Mouse (Mus musculus): ENCODE measurements at regions not wholly inside any gene's neighbourhood (a gene's known extent, or its start where the extent isn't known, plus 50 kb on each side); places are given as distances from the start of the nearest gene placed in this dataset.
A peak's percentile ranks its signal among the peaks of the same experiment; 100 is the strongest.

GRCm38 (mm10) chr13:107685231-107685630 is 359.0 kb upstream of the Smim15 start:
- DNase-seq (ENCODE audit: low spot score) = no peak
- Histone ChIP-seq H3K9ac (replicated peaks; ENCODE audit: low read depth, low read length) (no peak overlapping the region), H3K4me2 (ENCODE audit: low read depth, low read length) (no peak overlapping the region), H3K4me3 (ENCODE audit: low read depth, low read length) (no peak overlapping the region), H3K27me3 (ENCODE audit: control insufficient read depth, insufficient read depth, low read length) (0 out of 2 replicates have a peak, but pooled peaks cover 4% of the 10 kb centered on the region), H3K27ac (ENCODE audit: low read depth) (no peak overlapping the region), H3K36me3 (replicated peaks; ENCODE audit: control insufficient read depth, insufficient read depth, low read length) (no peaks in the 10 kb centered on the region), H3K9me3 (replicated peaks; ENCODE audit: control insufficient read depth, low read length) (no peaks in the 10 kb centered on the region), H3K4me1 (ENCODE audit: control insufficient read depth, insufficient read depth) (0 out of 2 replicates have a peak, but pooled peaks cover 8% of the 10 kb centered on the region)
- ATAC-seq (ENCODE audit: insufficient read depth, low read depth) = no peak
- TF ChIP-seq CTCF (IDR thresholded peaks at IDR 0.05; ENCODE audit: low read depth) (no peak), EP300 (IDR thresholded peaks at IDR 0.05; ENCODE audit: low read depth) (no peak)
- WGBS = 59% methylated on average over 3 of the region's 3 CpGs

GRCm38 (mm10) chr13:107683909-107684308 is 360.3 kb upstream of the Smim15 start:
- TF ChIP-seq CTCF (IDR thresholded peaks at IDR 0.05; ENCODE audit: low read depth) (no peak), EP300 (IDR thresholded peaks at IDR 0.05; ENCODE audit: low read depth) (no peak)
- no peaks in the 10 kb centered on the region for H3K9me3 ChIP-seq (replicated peaks; ENCODE audit: control insufficient read depth, low read length)
- no peak overlapping the region for H3K27ac ChIP-seq (ENCODE audit: low read depth)
- H3K4me3 ChIP-seq (ENCODE audit: low read depth, low read length) = no peak overlapping the region
- H3K36me3 ChIP-seq (replicated peaks; ENCODE audit: control insufficient read depth, insufficient read depth, low read length) = no peaks in the 10 kb centered on the region
- 78% methylated on average over 3 of the region's 3 CpGs for WGBS
- no peak for ATAC-seq (ENCODE audit: insufficient read depth, low read depth)
- H3K27me3 ChIP-seq (ENCODE audit: control insufficient read depth, insufficient read depth, low read length) = 0 out of 2 replicates have a peak, but pooled peaks cover 4% of the 10 kb centered on the region
- no peak overlapping the region for H3K4me2 ChIP-seq (ENCODE audit: low read depth, low read length)
- H3K9ac ChIP-seq (replicated peaks; ENCODE audit: low read depth, low read length) = no peak overlapping the region
- DNase-seq (ENCODE audit: low spot score) = no peak
- H3K4me1 ChIP-seq (ENCODE audit: control insufficient read depth, insufficient read depth) = 0 out of 2 replicates have a peak, but pooled peaks cover 4% of the 10 kb centered on the region

GRCm38 (mm10) chr13:107681719-107682118 is 362.5 kb upstream of the Smim15 start:
- no peak overlapping the region for H3K9ac ChIP-seq (replicated peaks; ENCODE audit: low read depth, low read length)
- TF ChIP-seq CTCF (IDR thresholded peaks at IDR 0.05; ENCODE audit: low read depth) (no peak), EP300 (IDR thresholded peaks at IDR 0.05; ENCODE audit: low read depth) (no peak)
- H3K27ac ChIP-seq (ENCODE audit: low read depth) = no peak overlapping the region
- H3K4me1 ChIP-seq (ENCODE audit: control insufficient read depth, insufficient read depth) = no peaks in the 10 kb centered on the region
- no peaks in the 10 kb centered on the region for H3K36me3 ChIP-seq (replicated peaks; ENCODE audit: control insufficient read depth, insufficient read depth, low read length)
- H3K4me3 ChIP-seq (ENCODE audit: low read depth, low read length) = no peak overlapping the region
- 66% methylated on average over 5 of the region's 5 CpGs for WGBS
- H3K9me3 ChIP-seq (replicated peaks; ENCODE audit: control insufficient read depth, low read length) = no peaks in the 10 kb centered on the region
- 0 out of 2 replicates have a peak, but pooled peaks cover 4% of the 10 kb centered on the region for H3K27me3 ChIP-seq (ENCODE audit: control insufficient read depth, insufficient read depth, low read length)
- DNase-seq (ENCODE audit: low spot score) (no peak), ATAC-seq (ENCODE audit: insufficient read depth, low read depth) (no peak)
- H3K4me2 ChIP-seq (ENCODE audit: low read depth, low read length) = no peak overlapping the region

- Histone ChIP-seq H3K27ac (ENCODE audit: low read depth) (no peak overlapping the region), H3K27me3 (ENCODE audit: control insufficient read depth, insufficient read depth, low read length) (0 out of 2 replicates have a peak, but pooled peaks cover 4% of the 10 kb centered on the region), H3K4me2 (ENCODE audit: low read depth, low read length) (no peak overlapping the region), H3K4me1 (ENCODE audit: control insufficient read depth, insufficient read depth) (no peaks in the 10 kb centered on the region; the same call in 1 of the 2 replicates), H3K9ac (replicated peaks; ENCODE audit: low read depth, low read length) (no peak overlapping the region), H3K4me3 (ENCODE audit: low read depth, low read length) (no peak overlapping the region), H3K36me3 (replicated peaks; ENCODE audit: control insufficient read depth, insufficient read depth, low read length) (no peaks in the 10 kb centered on the region), H3K9me3 (replicated peaks; ENCODE audit: control insufficient read depth, low read length) (no peaks in the 10 kb centered on the region)
- TF ChIP-seq CTCF (IDR thresholded peaks at IDR 0.05; ENCODE audit: low read depth) = no peak
- TF ChIP-seq EP300 (IDR thresholded peaks at IDR 0.05; ENCODE audit: low read depth) = no peak
- DNase-seq (ENCODE audit: low spot score) (no peak), ATAC-seq (ENCODE audit: insufficient read depth, low read depth) (no peak)
These were observed 365.4 kb upstream of the Smim15 start for GRCm38 (mm10) chr13:107678860-107679259.

- 49% methylated on average over 8 of the region's 8 CpGs for WGBS
- Histone ChIP-seq H3K4me1 (ENCODE audit: control insufficient read depth, insufficient read depth) (no peaks in the 10 kb centered on the region; the same call in 1 of the 2 replicates), H3K4me3 (ENCODE audit: low read depth, low read length) (no peak overlapping the region), H3K27ac (ENCODE audit: low read depth) (peak overlapping the region; percentile 64), H3K36me3 (replicated peaks; ENCODE audit: control insufficient read depth, insufficient read depth, low read length) (no peaks in the 10 kb centered on the region), H3K9me3 (replicated peaks; ENCODE audit: control insufficient read depth, low read length) (no peaks in the 10 kb centered on the region), H3K4me2 (ENCODE audit: low read depth, low read length) (no peak overlapping the region), H3K9ac (replicated peaks; ENCODE audit: low read depth, low read length) (no peak overlapping the region), H3K27me3 (ENCODE audit: control insufficient read depth, insufficient read depth, low read length) (0 out of 2 replicates have a peak, but pooled peaks cover 4% of the 10 kb centered on the region)
- ATAC-seq (ENCODE audit: insufficient read depth, low read depth) (no peak), DNase-seq (ENCODE audit: low spot score) (no peak)
- TF ChIP-seq EP300 (IDR thresholded peaks at IDR 0.05; ENCODE audit: low read depth) = no peak
- TF ChIP-seq CTCF (IDR thresholded peaks at IDR 0.05; ENCODE audit: low read depth) = no peak
These were observed 367.2 kb upstream of the Smim15 start for GRCm38 (mm10) chr13:107677091-107677470.
